Mouse (Mus musculus): ENCODE results near the gene Azin2. TPM values are rescaled to one million over a fixed set of nuclear protein-coding genes. Genes with fewer than 3 reads are reported as not detected.
A peak's percentile ranks its signal among the peaks of the same experiment; 100 is the strongest.

The Azin2 gene
- 4.6 and 5.8 TPM in 2 replicates for polyA plus RNA-seq (2014; fragmentation: Nextera tagmentation; extraction: Ambion mirVana)

- Histone ChIP-seq H3K4me3 (ENCODE audit: low read depth, low read length) (peak within 1 kb of the TSS; percentile 58), H3K9me3 (ENCODE audit: control insufficient read depth, low read length) (no peaks in the 10 kb centered on the region), H3K27ac (ENCODE audit: low read depth, low read length) (no peak within 1 kb of the TSS), H3K27me3 (replicated peaks; ENCODE audit: control insufficient read depth, insufficient read depth, low read length) (peaks cover 51% of the 10 kb centered on the region), H3K36me3 (ENCODE audit: control insufficient read depth, insufficient read depth, low read length) (no peaks in the 10 kb centered on the region), H3K4me1 (replicated peaks; ENCODE audit: control insufficient read depth, insufficient read depth, low read length) (peaks cover 7% of the 10 kb centered on the region; the same call in 1 of the 2 replicates), H3K9ac (ENCODE audit: low read depth, low read length) (peak within 1 kb of the TSS; percentile 54), H3K4me2 (peak within 1 kb of the TSS; percentile 83)
- peak; percentile 96 for DNase-seq (ENCODE audit: low spot score)
- WGBS, result under 1% methylated on average over 68 of the region's 72 CpGs
- ATAC-seq (replicated peaks; ENCODE audit: low FRiP score), result peak; percentile 93
Observed at GRCm38 (mm10) chr4:128962029-128962925, at the start of gene Azin2. Azin2 (minus strand) TSS chr4:128962442.

- no peak overlapping the region for H3K4me2 ChIP-seq
- H3K4me3 ChIP-seq (ENCODE audit: low read depth, low read length), result no peak overlapping the region
- no peaks in the 10 kb centered on the region for H3K9me3 ChIP-seq (ENCODE audit: control insufficient read depth, low read length)
- H3K36me3 ChIP-seq (ENCODE audit: control insufficient read depth, insufficient read depth, low read length), result peaks cover 23% of the 10 kb centered on the region
- WGBS, result 59% methylated on average over 15 of the region's 15 CpGs
- DNase-seq (ENCODE audit: low spot score) (no peak), ATAC-seq (replicated peaks; ENCODE audit: low FRiP score) (no peak)
- H3K9ac ChIP-seq (ENCODE audit: low read depth, low read length), result no peak overlapping the region
- peaks cover 7% of the 10 kb centered on the region; the same call in 1 of the 2 replicates for H3K4me1 ChIP-seq (replicated peaks; ENCODE audit: control insufficient read depth, insufficient read depth, low read length)
- H3K27me3 ChIP-seq (replicated peaks; ENCODE audit: control insufficient read depth, insufficient read depth, low read length), result no peaks in the 10 kb centered on the region
- no peak overlapping the region for H3K27ac ChIP-seq (ENCODE audit: low read depth, low read length)
Observed at GRCm38 (mm10) chr4:129011604-129012121, 49.4 kb upstream of the Azin2 start.

GRCm38 (mm10) chr4:129009521-129009920 is 47.3 kb upstream of the Azin2 start:
- Histone ChIP-seq H3K9ac (ENCODE audit: low read depth, low read length) (no peak overlapping the region), H3K36me3 (ENCODE audit: control insufficient read depth, insufficient read depth, low read length) (peaks cover 33% of the 10 kb centered on the region), H3K4me1 (replicated peaks; ENCODE audit: control insufficient read depth, insufficient read depth, low read length) (0 out of 2 replicates have a peak, but pooled peaks cover 7% of the 10 kb centered on the region), H3K9me3 (ENCODE audit: control insufficient read depth, low read length) (no peaks in the 10 kb centered on the region), H3K27me3 (replicated peaks; ENCODE audit: control insufficient read depth, insufficient read depth, low read length) (no peaks in the 10 kb centered on the region), H3K27ac (ENCODE audit: low read depth, low read length) (no peak overlapping the region), H3K4me2 (no peak overlapping the region), H3K4me3 (ENCODE audit: low read depth, low read length) (no peak overlapping the region)
- ATAC-seq (replicated peaks; ENCODE audit: low FRiP score), result no peak
- DNase-seq (ENCODE audit: low spot score), result no peak
- 82% methylated on average over 5 of the region's 5 CpGs for WGBS

GRCm38 (mm10) chr4:129008672-129009071 is 46.4 kb upstream of the Azin2 start:
- DNase-seq (ENCODE audit: low spot score), result no peak
- H3K36me3 ChIP-seq (ENCODE audit: control insufficient read depth, insufficient read depth, low read length), result peaks cover 36% of the 10 kb centered on the region

GRCm38 (mm10) chr4:129008006-129008519 is 45.8 kb upstream of the Azin2 start:
- Histone ChIP-seq H3K4me1 (replicated peaks; ENCODE audit: control insufficient read depth, insufficient read depth, low read length) (0 out of 2 replicates have a peak, but pooled peaks cover 7% of the 10 kb centered on the region), H3K9me3 (ENCODE audit: control insufficient read depth, low read length) (no peaks in the 10 kb centered on the region), H3K4me2 (no peak overlapping the region), H3K9ac (ENCODE audit: low read depth, low read length) (no peak overlapping the region), H3K36me3 (ENCODE audit: control insufficient read depth, insufficient read depth, low read length) (peaks cover 42% of the 10 kb centered on the region), H3K4me3 (ENCODE audit: low read depth, low read length) (no peak overlapping the region), H3K27me3 (replicated peaks; ENCODE audit: control insufficient read depth, insufficient read depth, low read length) (no peaks in the 10 kb centered on the region), H3K27ac (ENCODE audit: low read depth, low read length) (no peak overlapping the region)
- no peak for ATAC-seq (replicated peaks; ENCODE audit: low FRiP score)
- DNase-seq (ENCODE audit: low spot score), result no peak
- WGBS, result 88% methylated on average over 12 of the region's 12 CpGs

More at GRCm38 (mm10) chr4:129008672-129009071, 46.4 kb upstream of the Azin2 start:
- Histone ChIP-seq H3K9me3 (ENCODE audit: control insufficient read depth, low read length) (no peaks in the 10 kb centered on the region), H3K27me3 (replicated peaks; ENCODE audit: control insufficient read depth, insufficient read depth, low read length) (no peaks in the 10 kb centered on the region), H3K27ac (ENCODE audit: low read depth, low read length) (no peak overlapping the region), H3K4me2 (no peak overlapping the region), H3K4me1 (replicated peaks; ENCODE audit: control insufficient read depth, insufficient read depth, low read length) (0 out of 2 replicates have a peak, but pooled peaks cover 7% of the 10 kb centered on the region), H3K9ac (ENCODE audit: low read depth, low read length) (no peak overlapping the region), H3K4me3 (ENCODE audit: low read depth, low read length) (no peak overlapping the region)
- ATAC-seq (replicated peaks; ENCODE audit: low FRiP score), result no peak
- 61% methylated on average over 3 of the region's 3 CpGs for WGBS

GRCm38 (mm10) chr4:129003720-129004119 is 41.5 kb upstream of the Azin2 start:
- H3K9me3 ChIP-seq (ENCODE audit: control insufficient read depth, low read length), result no peaks in the 10 kb centered on the region
- H3K4me3 ChIP-seq (ENCODE audit: low read depth, low read length), result no peak overlapping the region
- no peak for DNase-seq (ENCODE audit: low spot score)
- H3K27ac ChIP-seq (ENCODE audit: low read depth, low read length), result no peak overlapping the region
- peaks cover 61% of the 10 kb centered on the region for H3K36me3 ChIP-seq (ENCODE audit: control insufficient read depth, insufficient read depth, low read length)
- H3K4me2 ChIP-seq, result no peak overlapping the region
- WGBS, result 87% methylated on average over 8 of the region's 8 CpGs
- 0 out of 2 replicates have a peak, but pooled peaks cover 2% of the 10 kb centered on the region for H3K4me1 ChIP-seq (replicated peaks; ENCODE audit: control insufficient read depth, insufficient read depth, low read length)
- H3K9ac ChIP-seq (ENCODE audit: low read depth, low read length), result no peak overlapping the region
- H3K27me3 ChIP-seq (replicated peaks; ENCODE audit: control insufficient read depth, insufficient read depth, low read length), result no peaks in the 10 kb centered on the region
- no peak for ATAC-seq (replicated peaks; ENCODE audit: low FRiP score)

GRCm38 (mm10) chr4:129000786-129001185 is 38.5 kb upstream of the Azin2 start:
- DNase-seq (ENCODE audit: low spot score) (no peak), ATAC-seq (replicated peaks; ENCODE audit: low FRiP score) (no peak)
- H3K27ac ChIP-seq (ENCODE audit: low read depth, low read length), result no peak overlapping the region
- peaks cover 9% of the 10 kb centered on the region; the same call in 1 of the 2 replicates for H3K4me1 ChIP-seq (replicated peaks; ENCODE audit: control insufficient read depth, insufficient read depth, low read length)
- no peaks in the 10 kb centered on the region for H3K9me3 ChIP-seq (ENCODE audit: control insufficient read depth, low read length)
- H3K4me3 ChIP-seq (ENCODE audit: low read depth, low read length), result no peak overlapping the region
- no peak overlapping the region for H3K9ac ChIP-seq (ENCODE audit: low read depth, low read length)
- no peaks in the 10 kb centered on the region for H3K27me3 ChIP-seq (replicated peaks; ENCODE audit: control insufficient read depth, insufficient read depth, low read length)
- H3K36me3 ChIP-seq (ENCODE audit: control insufficient read depth, insufficient read depth, low read length), result peaks cover 49% of the 10 kb centered on the region
- WGBS, result 86% methylated on average over 3 of the region's 3 CpGs
- H3K4me2 ChIP-seq, result no peak overlapping the region

- Histone ChIP-seq H3K27me3 (replicated peaks; ENCODE audit: control insufficient read depth, insufficient read depth, low read length) (no peaks in the 10 kb centered on the region), H3K9me3 (ENCODE audit: control insufficient read depth, low read length) (no peaks in the 10 kb centered on the region), H3K27ac (ENCODE audit: low read depth, low read length) (no peak overlapping the region), H3K36me3 (ENCODE audit: control insufficient read depth, insufficient read depth, low read length) (peaks cover 33% of the 10 kb centered on the region), H3K4me2 (no peak overlapping the region), H3K4me1 (replicated peaks; ENCODE audit: control insufficient read depth, insufficient read depth, low read length) (peaks cover 25% of the 10 kb centered on the region), H3K4me3 (ENCODE audit: low read depth, low read length) (no peak overlapping the region), H3K9ac (ENCODE audit: low read depth, low read length) (no peak overlapping the region)
- no peak for DNase-seq (ENCODE audit: low spot score)
- WGBS, result 81% methylated on average over 8 of the region's 8 CpGs
- no peak for ATAC-seq (replicated peaks; ENCODE audit: low FRiP score)
Observed at GRCm38 (mm10) chr4:128998401-128998800, 36.2 kb upstream of the Azin2 start.
